Mouse (Mus musculus) gastrocnemius, postnatal 14 days (tissue): ENCODE measurements around the gene Ssxb6. TPM values are rescaled to one million over a fixed set of nuclear protein-coding genes. Genes with fewer than 3 reads are reported as not detected.
"Not testable (repeated sequence)": the region's sequence is repeated elsewhere in the genome, so short reads cannot be mapped to it uniquely, and the experiment has no call there.

Experiments
- DNase-seq: peaks from one replicate; pipeline ENCODE4 v3.0.0; 2021; ENCODE audit warnings: mixed read lengths
- intact Hi-C: fragments of 180-260 bp; cut with DNase I; formaldehyde crosslinking; loops from one replicate; pipeline ENCODE4 v1.15.1; 2025; ENCODE audit warnings: low total_unique reads
- long read RNA-seq, 2 experiments: library from polyadenylated mRNA; stranded (forward); transcript quantifications; one replicate each; pipeline ENCODE4 v2.0.0; 2021
- total RNA-seq, 2 experiments: library from RNA; stranded (reverse); gene quantifications; 2 replicates each; pipeline ENCODE4 v1.2.3; 2021

The Ssxb6 gene
- not detected for total RNA-seq
- long read RNA-seq, experiment 1, result 0 reads
- long read RNA-seq, experiment 2, result 0 reads

DNA sequence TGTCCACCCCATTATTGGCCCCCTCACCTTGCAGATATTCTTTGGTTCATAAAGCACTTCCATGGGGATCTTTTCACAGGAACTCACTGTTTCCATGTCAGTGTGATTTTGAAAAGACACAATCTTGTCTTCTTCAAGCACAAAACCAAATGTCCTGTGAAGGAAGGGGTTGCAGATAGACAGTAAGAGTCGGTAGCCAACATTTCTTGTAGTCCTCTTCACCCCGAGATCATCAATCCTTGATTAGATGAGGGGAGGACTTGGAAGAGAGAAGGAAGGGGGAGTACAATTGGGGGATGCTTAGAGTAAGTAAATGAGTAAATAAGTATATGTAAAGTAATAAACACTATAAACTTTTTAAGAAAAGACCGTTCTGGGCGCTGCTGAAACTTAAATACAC, at the start of gene Ssxb6:
TSS of gene Ssxb6 (minus strand) at position 101 of the 400 bp plus-strand sequence.
- intact Hi-C loops, DNase-seq: not testable (repeated sequence)

DNA sequence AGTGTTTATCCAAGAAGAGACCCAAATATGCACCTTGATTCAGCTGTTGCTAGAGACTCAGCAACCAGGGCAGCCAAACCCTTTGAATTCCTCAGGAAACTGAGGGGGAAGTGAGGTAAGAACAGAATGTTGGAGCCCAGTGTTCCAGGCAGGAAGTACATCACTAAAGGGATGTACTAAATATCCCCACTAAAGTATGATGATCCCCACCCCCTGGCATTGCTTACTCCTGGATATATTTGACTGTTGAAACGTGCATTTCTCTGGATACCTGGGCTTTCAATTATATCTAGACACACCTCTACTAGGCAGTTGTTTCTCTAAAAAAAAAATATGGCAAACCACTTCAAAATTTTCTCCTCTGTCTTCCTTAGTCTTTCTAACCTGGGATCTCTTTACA, 43.7 kb upstream of the Ssxb6 start, which contains the start of gene Ssxb3:
TSS of gene Ssxb3 (minus strand) at position 101 of the 400 bp plus-strand sequence.
- intact Hi-C loops, DNase-seq: not testable (repeated sequence)

DNA sequence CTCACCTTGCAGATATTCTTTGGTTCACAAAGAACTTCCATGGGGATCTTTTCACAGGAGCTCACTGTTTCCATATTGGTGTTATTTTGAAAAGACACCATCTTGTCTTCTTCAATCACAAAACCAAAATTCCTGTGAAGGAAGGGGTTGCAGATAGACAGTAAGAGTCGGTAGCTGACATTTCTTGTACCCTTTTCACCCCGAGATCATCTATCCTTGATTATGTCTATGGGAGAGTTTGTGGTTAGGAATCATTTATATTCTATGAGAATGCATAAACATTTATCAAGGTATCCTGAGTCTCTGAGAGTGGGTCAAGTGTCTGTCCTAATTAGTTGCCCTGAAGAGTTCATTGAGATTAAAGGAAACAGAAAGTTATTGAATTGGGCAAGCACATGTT, 23.2 kb downstream of the Ssxb6 start, which contains the start of gene Gm14459:
TSS of gene Gm14459 (minus strand) at position 101 of the 400 bp plus-strand sequence.
- intact Hi-C loops, result no loop called here
- DNase-seq, result no peak

Other genes with a start within 250 kb of the Ssxb6 start
- not detected for gene Ssxb10, start 220.8 kb downstream of the Ssxb6 start, total RNA-seq
- gene Ssxb9, start 181.3 kb downstream of the Ssxb6 start, total RNA-seq, result not detected
- gene Ssxb1, start 134.9 kb downstream of the Ssxb6 start, total RNA-seq, result not detected
- not detected for gene Ssxb2, start 86.5 kb downstream of the Ssxb6 start, total RNA-seq
- not detected for gene Gm14459, start 23.3 kb downstream of the Ssxb6 start, total RNA-seq
- gene Ssxb3, start 43.6 kb upstream of the Ssxb6 start, total RNA-seq, result not detected
- gene Ssxb8, start 142.6 kb upstream of the Ssxb6 start, total RNA-seq, result not detected
- not detected for gene Ssx9, start 200.2 kb upstream of the Ssxb6 start, total RNA-seq